Mouse (Mus musculus) heart, adult 18-20 months (tissue): ENCODE results near the gene Il23a. TPM values are rescaled to one million over a fixed set of nuclear protein-coding genes. Genes with fewer than 3 reads are reported as not detected.
A peak's percentile ranks its signal among the peaks of the same experiment; 100 is the strongest.
"Not testable (repeated sequence)": the region's sequence is repeated elsewhere in the genome, so short reads cannot be mapped to it uniquely, and the experiment has no call there.

Source experiments
- DNase-seq, 2 experiments: peaks; one replicate each; pipeline ENCODE4 v3.0.0; 2021 to 2022; ENCODE audit warnings: mixed read lengths in 1 of 2
- total RNA-seq, 2 experiments: library from RNA; stranded (reverse); gene quantifications; 2 replicates each; pipeline ENCODE4 v1.2.3; 2021

Il23a gene
- total RNA-seq, 2 experiments from 2014 or later, result not detected

- DNase-seq, result peak; percentile 100
These were observed 4.8 kb upstream of the Il23a start, which contains the start of gene Pan2 for GRCm38 (mm10) chr10:128303126-128304021. TSS of gene Pan2 (plus strand) at chr10:128303335.

GRCm38 (mm10) chr10:128302785-128303125, 4.2 kb upstream of the Il23a start:
- no peak for DNase-seq

- no peak for DNase-seq
These were observed 3.8 kb upstream of the Il23a start for GRCm38 (mm10) chr10:128302357-128302756.

GRCm38 (mm10) chr10:128298243-128298642, 309 bp downstream of the Il23a start:
- no peak for DNase-seq

- DNase-seq, result peak; percentile 51 to 58
These were observed 930 bp downstream of the Il23a start for GRCm38 (mm10) chr10:128297622-128298021.

GRCm38 (mm10) chr10:128297221-128297620, 1.3 kb downstream of the Il23a start:
- no peak for DNase-seq

- DNase-seq, result no peak
These were observed 2.0 kb downstream of the Il23a start for GRCm38 (mm10) chr10:128296370-128297090.

- DNase-seq, result peak; percentile 49 to 74
These were observed 8.0 kb downstream of the Il23a start for GRCm38 (mm10) chr10:128290594-128290993.

- DNase-seq, result peak; percentile 49 to 83
These were observed 14.7 kb downstream of the Il23a start for GRCm38 (mm10) chr10:128283604-128284579.

GRCm38 (mm10) chr10:128282886-128283450, 15.6 kb downstream of the Il23a start:
- no peak for DNase-seq

- DNase-seq, result no peak
These were observed 16.9 kb downstream of the Il23a start for GRCm38 (mm10) chr10:128281682-128282081.

GRCm38 (mm10) chr10:128280943-128281342, 17.6 kb downstream of the Il23a start:
- no peak for DNase-seq

- DNase-seq, result no peak
These were observed 20.4 kb downstream of the Il23a start for GRCm38 (mm10) chr10:128278158-128278557.

GRCm38 (mm10) chr10:128275374-128275773, 23.2 kb downstream of the Il23a start:
- DNase-seq, result not testable (repeated sequence)

GRCm38 (mm10) chr10:128272819-128273439, 25.6 kb downstream of the Il23a start:
- DNase-seq, result not testable (repeated sequence)

GRCm38 (mm10) chr10:128271883-128272282, 26.7 kb downstream of the Il23a start:
- DNase-seq, result no peak

- no peak for DNase-seq
These were observed 27.7 kb downstream of the Il23a start for GRCm38 (mm10) chr10:128270866-128271265.

GRCm38 (mm10) chr10:128270287-128270841, 28.2 kb downstream of the Il23a start, which contains the start of gene Stat2:
TSS of gene Stat2 (plus strand) at chr10:128270559.
- peak; percentile 97 to 99 for DNase-seq

GRCm38 (mm10) chr10:128269206-128269910, 29.2 kb downstream of the Il23a start:
- DNase-seq, result peak in 1 of 2 experiments; percentile 31

GRCm38 (mm10) chr10:128268371-128268770, 30.2 kb downstream of the Il23a start, which contains the start of gene Apof:
TSS of gene Apof (plus strand) at chr10:128268671.
- DNase-seq, result no peak
